Mouse (Mus musculus): ENCODE measurements around the gene Babam2. TPM values are rescaled to one million over a fixed set of nuclear protein-coding genes. Genes with fewer than 3 reads are reported as not detected.

Gene Babam2
- polyA plus RNA-seq, 1 experiment from 2014 or later: 58.2 TPM

DNA sequence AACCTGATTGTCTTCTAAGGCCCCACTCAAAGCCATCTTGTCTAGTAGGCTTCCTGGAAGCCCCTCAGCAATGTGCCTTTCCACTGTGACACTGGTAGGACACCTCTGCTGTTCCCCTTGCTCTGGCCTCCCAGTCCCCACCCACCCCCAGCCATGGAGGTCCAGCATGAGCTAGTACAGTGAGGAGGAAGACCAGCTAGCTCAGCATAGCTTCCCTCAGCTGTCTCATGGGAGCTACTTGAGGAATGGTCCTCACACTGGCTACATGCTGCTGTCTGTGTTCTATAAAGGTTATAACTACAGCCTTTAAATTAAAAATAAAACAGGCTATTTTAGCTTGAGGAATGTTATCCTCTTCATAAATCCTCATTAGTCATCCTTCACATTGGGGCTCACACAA, 346.5 kb downstream of the Babam2 start:
- Histone ChIP-seq H3K9me3 (no peaks in the 10 kb centered on the region), H3K36me3 (no peaks in the 10 kb centered on the region), H3K27me3 (replicated peaks) (no peaks in the 10 kb centered on the region), H3K27ac (no peak overlapping the region), H3K4me3 (replicated peaks) (no peak overlapping the region), H3K4me2 (no peak overlapping the region), H3K9ac (no peak overlapping the region), H3K4me1 (peaks cover 5% of the 10 kb centered on the region; the same call in 1 of the 2 replicates)
- no peak for ATAC-seq (ENCODE audit: insufficient read depth, low FRiP score, low read depth)

DNA sequence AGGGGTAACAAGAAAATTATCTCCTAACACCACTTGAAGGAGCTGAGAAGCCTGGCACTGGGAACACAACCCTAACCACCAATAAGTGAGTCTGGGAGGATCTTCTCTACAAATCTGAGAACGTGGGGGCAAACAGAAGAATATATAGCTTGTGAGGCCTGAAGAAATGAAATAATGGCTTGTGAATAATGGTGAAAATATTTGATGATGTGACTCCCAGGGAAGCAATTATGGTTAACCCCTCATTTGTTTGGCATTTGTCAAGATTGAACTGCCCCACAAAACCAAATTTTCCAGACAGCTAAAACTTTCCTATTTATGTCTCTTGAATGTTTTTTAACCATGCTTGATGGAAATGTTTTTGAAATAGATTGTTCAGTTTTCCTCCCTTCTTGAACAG, 354.4 kb downstream of the Babam2 start:
- H3K4me2 ChIP-seq: no peak overlapping the region
- no peaks in the 10 kb centered on the region for H3K9me3 ChIP-seq
- H3K4me1 ChIP-seq: no peaks in the 10 kb centered on the region
- no peaks in the 10 kb centered on the region for H3K27me3 ChIP-seq (replicated peaks)
- no peak overlapping the region for H3K4me3 ChIP-seq (replicated peaks)
- H3K36me3 ChIP-seq: no peaks in the 10 kb centered on the region
- H3K9ac ChIP-seq: no peak overlapping the region
- H3K27ac ChIP-seq: no peak overlapping the region
- WGBS: 49% methylated on average over 1 of the region's 1 CpGs
- ATAC-seq (ENCODE audit: insufficient read depth, low FRiP score, low read depth): no peak

DNA sequence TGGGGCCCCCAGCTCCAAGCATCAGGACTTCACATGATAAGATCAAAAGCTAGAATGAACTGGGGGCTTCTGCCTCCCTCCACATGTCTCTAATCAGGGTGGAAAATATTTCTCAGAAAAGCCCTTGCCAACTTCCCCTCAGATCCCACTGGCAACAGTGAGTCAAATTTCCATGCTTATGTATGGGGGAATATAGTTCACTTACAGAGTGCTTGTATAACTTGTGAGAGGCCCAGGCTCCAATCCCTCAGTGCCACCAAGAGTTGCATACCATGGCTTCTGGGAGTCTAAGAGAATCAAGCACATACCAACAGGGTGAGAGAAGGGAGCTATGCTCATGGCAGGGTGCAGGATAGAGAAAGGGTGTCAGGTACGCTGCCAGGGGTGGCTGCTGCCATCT, 355.0 kb downstream of the Babam2 start:
- H3K27me3 ChIP-seq (replicated peaks): no peaks in the 10 kb centered on the region
- no peak overlapping the region for H3K4me2 ChIP-seq
- WGBS: 100% methylated on average over 1 of the region's 1 CpGs
- no peak for ATAC-seq (ENCODE audit: insufficient read depth, low FRiP score, low read depth)
- no peaks in the 10 kb centered on the region for H3K4me1 ChIP-seq
- H3K9me3 ChIP-seq: no peaks in the 10 kb centered on the region
- H3K4me3 ChIP-seq (replicated peaks): no peak overlapping the region
- H3K36me3 ChIP-seq: no peaks in the 10 kb centered on the region
- no peak overlapping the region for H3K27ac ChIP-seq
- no peak overlapping the region for H3K9ac ChIP-seq

GRCm38 (mm10) chr5:32053476-32053875, 356.0 kb downstream of the Babam2 start:
- Histone ChIP-seq H3K4me2 (no peak overlapping the region), H3K9ac (no peak overlapping the region), H3K36me3 (no peaks in the 10 kb centered on the region), H3K9me3 (no peaks in the 10 kb centered on the region), H3K4me3 (replicated peaks) (no peak overlapping the region), H3K27ac (no peak overlapping the region), H3K27me3 (replicated peaks) (no peaks in the 10 kb centered on the region), H3K4me1 (peaks cover 6% of the 10 kb centered on the region; the same call in 1 of the 2 replicates)
- no peak for ATAC-seq (ENCODE audit: insufficient read depth, low FRiP score, low read depth)
- 70% methylated on average over 8 of the region's 8 CpGs for WGBS

- Histone ChIP-seq H3K4me1 (peaks cover 7% of the 10 kb centered on the region; the same call in 1 of the 2 replicates), H3K27ac (no peak overlapping the region), H3K9me3 (no peaks in the 10 kb centered on the region), H3K4me2 (no peak overlapping the region), H3K4me3 (replicated peaks) (no peak overlapping the region), H3K9ac (no peak overlapping the region), H3K36me3 (no peaks in the 10 kb centered on the region), H3K27me3 (replicated peaks) (no peaks in the 10 kb centered on the region)
- 72% methylated on average over 3 of the region's 3 CpGs for WGBS
- no peak for ATAC-seq (ENCODE audit: insufficient read depth, low FRiP score, low read depth)
Measured at GRCm38 (mm10) chr5:32055676-32056075, 358.2 kb downstream of the Babam2 start.

- Histone ChIP-seq H3K9me3 (no peaks in the 10 kb centered on the region), H3K9ac (no peak overlapping the region), H3K4me1 (peaks cover 7% of the 10 kb centered on the region; the same call in 1 of the 2 replicates), H3K27ac (0 out of 2 replicates have a peak overlapping the region, but pooled peaks have one; percentile 8), H3K4me3 (replicated peaks) (no peak overlapping the region), H3K27me3 (replicated peaks) (no peaks in the 10 kb centered on the region), H3K4me2 (no peak overlapping the region), H3K36me3 (no peaks in the 10 kb centered on the region)
- no peak for ATAC-seq (ENCODE audit: insufficient read depth, low FRiP score, low read depth)
- 40% methylated on average over 1 of the region's 1 CpGs for WGBS
Measured at GRCm38 (mm10) chr5:32056126-32056525, 358.6 kb downstream of the Babam2 start.

GRCm38 (mm10) chr5:32058481-32059253, 361.2 kb downstream of the Babam2 start:
- no peaks in the 10 kb centered on the region for H3K9me3 ChIP-seq
- H3K4me3 ChIP-seq (replicated peaks): no peak overlapping the region; the same call in 1 of the 2 replicates
- no peaks in the 10 kb centered on the region for H3K27me3 ChIP-seq (replicated peaks)
- 27% methylated on average over 8 of the region's 8 CpGs for WGBS
- peaks cover 7% of the 10 kb centered on the region; the same call in 1 of the 2 replicates for H3K4me1 ChIP-seq
- no peak overlapping the region for H3K9ac ChIP-seq
- peak overlapping the region; percentile 92 for H3K27ac ChIP-seq
- peak overlapping the region; percentile 35 for H3K4me2 ChIP-seq
- no peaks in the 10 kb centered on the region for H3K36me3 ChIP-seq
- peak; percentile 43; the same call in 1 of the 2 replicates for ATAC-seq (ENCODE audit: insufficient read depth, low FRiP score, low read depth)

DNA sequence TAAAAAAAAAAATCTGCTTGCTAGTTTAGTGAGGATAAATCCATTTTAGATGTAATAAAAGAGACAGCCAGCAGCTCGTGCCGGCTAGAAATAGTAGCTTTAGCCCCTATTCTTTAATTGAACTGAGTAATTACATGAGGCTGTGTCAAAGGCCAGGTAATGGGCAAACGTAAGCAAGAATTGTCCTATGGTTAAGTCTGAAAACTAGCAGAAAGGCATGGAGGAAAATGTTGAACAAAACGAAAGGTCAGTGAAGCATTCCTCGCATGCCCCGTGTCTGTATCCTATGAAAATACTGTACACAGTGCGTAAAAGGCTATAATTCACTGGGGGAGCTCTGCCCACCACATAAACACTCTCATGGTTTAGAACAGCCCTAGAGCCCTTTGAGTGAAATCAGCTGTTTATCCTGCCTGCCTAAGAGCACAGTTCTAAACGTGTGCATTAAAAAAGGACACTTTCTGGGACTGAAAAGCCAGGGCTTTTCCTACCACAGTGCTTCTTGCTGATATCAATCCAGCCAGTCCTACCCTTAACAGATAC, 361.8 kb downstream of the Babam2 start:
- WGBS: 23% methylated on average over 8 of the region's 8 CpGs
- Histone ChIP-seq H3K36me3 (no peaks in the 10 kb centered on the region), H3K9ac (no peak overlapping the region), H3K9me3 (no peaks in the 10 kb centered on the region), H3K27ac (peak overlapping the region; percentile 92), H3K4me3 (replicated peaks) (no peak overlapping the region; the same call in 1 of the 2 replicates), H3K4me1 (peaks cover 7% of the 10 kb centered on the region; the same call in 1 of the 2 replicates), H3K27me3 (replicated peaks) (no peaks in the 10 kb centered on the region), H3K4me2 (peak overlapping the region; percentile 35)
- peak; percentile 71; the same call in 1 of the 2 replicates for ATAC-seq (ENCODE audit: insufficient read depth, low FRiP score, low read depth)

DNA sequence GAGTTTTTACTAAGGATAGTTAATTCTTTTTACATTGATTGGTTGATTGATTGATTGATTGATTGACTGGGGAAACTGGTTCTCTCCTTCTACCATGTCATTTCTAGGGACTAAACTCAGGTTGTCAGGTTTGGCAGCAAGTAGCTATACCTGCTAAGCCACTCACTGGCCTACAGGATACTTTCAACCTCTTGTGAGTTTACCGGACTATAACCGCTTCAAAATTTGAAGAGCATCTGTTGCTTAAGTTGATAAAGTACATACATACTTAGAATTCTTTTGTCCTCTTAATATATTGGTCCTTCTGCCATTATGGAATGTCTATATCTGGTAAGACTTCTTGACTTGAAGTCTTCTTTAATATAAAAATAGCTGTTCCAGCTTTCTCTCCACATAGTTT, 363.0 kb downstream of the Babam2 start:
- Histone ChIP-seq H3K4me2 (no peak overlapping the region), H3K9me3 (no peaks in the 10 kb centered on the region), H3K9ac (no peak overlapping the region), H3K4me3 (replicated peaks) (no peak overlapping the region), H3K36me3 (no peaks in the 10 kb centered on the region), H3K4me1 (peaks cover 15% of the 10 kb centered on the region), H3K27me3 (replicated peaks) (no peaks in the 10 kb centered on the region), H3K27ac (peak overlapping the region; percentile 9; the same call in 1 of the 2 replicates)
- no peak for ATAC-seq (ENCODE audit: insufficient read depth, low FRiP score, low read depth)
- WGBS: 70% methylated on average over 2 of the region's 2 CpGs

- no peak for ATAC-seq (ENCODE audit: insufficient read depth, low FRiP score, low read depth)
Measured at GRCm38 (mm10) chr5:32061854-32062253, 364.4 kb downstream of the Babam2 start.

GRCm38 (mm10) chr5:32064341-32065105, 367.0 kb downstream of the Babam2 start:
- no peak overlapping the region for H3K4me2 ChIP-seq
- ATAC-seq (ENCODE audit: insufficient read depth, low FRiP score, low read depth): peak; percentile 33; the same call in 1 of the 2 replicates
- H3K27me3 ChIP-seq (replicated peaks): no peaks in the 10 kb centered on the region
- H3K4me3 ChIP-seq (replicated peaks): no peak overlapping the region
- peak overlapping the region; percentile 78 for H3K27ac ChIP-seq
- WGBS: 64% methylated on average over 2 of the region's 2 CpGs
- H3K9me3 ChIP-seq: no peaks in the 10 kb centered on the region
- no peaks in the 10 kb centered on the region for H3K36me3 ChIP-seq
- H3K9ac ChIP-seq: no peak overlapping the region
- peaks cover 13% of the 10 kb centered on the region for H3K4me1 ChIP-seq

More at GRCm38 (mm10) chr5:32061854-32062253, 364.4 kb downstream of the Babam2 start:
- Histone ChIP-seq H3K9ac (no peak overlapping the region), H3K27me3 (replicated peaks) (no peaks in the 10 kb centered on the region), H3K4me1 (peaks cover 18% of the 10 kb centered on the region), H3K4me2 (no peak overlapping the region), H3K9me3 (no peaks in the 10 kb centered on the region), H3K36me3 (no peaks in the 10 kb centered on the region), H3K4me3 (replicated peaks) (no peak overlapping the region), H3K27ac (no peak overlapping the region)
- WGBS: 75% methylated on average over 1 of the region's 1 CpGs
